Mouse (Mus musculus): ENCODE results near the gene Tiam1. TPM values are rescaled to one million over a fixed set of nuclear protein-coding genes. Genes with fewer than 3 reads are reported as not detected.

The Tiam1 gene
- polyA plus RNA-seq, 1 experiment from 2014 or later = 30.4 TPM

- WGBS = 84% methylated on average over 14 of the region's 14 CpGs
- ATAC-seq = no peak
- Histone ChIP-seq H3K4me2 (replicated peaks) (no peak overlapping the region), H3K4me3 (replicated peaks) (no peak overlapping the region), H3K36me3 (peaks cover 8% of the 10 kb centered on the region), H3K9me3 (no peaks in the 10 kb centered on the region), H3K27ac (no peak overlapping the region), H3K4me1 (replicated peaks) (no peaks in the 10 kb centered on the region; the same call in 1 of the 2 replicates), H3K9ac (replicated peaks) (no peak overlapping the region), H3K27me3 (no peaks in the 10 kb centered on the region)
Observed at GRCm38 (mm10) chr16:89882477-89883234, 260.9 kb downstream of the Tiam1 start.

DNA sequence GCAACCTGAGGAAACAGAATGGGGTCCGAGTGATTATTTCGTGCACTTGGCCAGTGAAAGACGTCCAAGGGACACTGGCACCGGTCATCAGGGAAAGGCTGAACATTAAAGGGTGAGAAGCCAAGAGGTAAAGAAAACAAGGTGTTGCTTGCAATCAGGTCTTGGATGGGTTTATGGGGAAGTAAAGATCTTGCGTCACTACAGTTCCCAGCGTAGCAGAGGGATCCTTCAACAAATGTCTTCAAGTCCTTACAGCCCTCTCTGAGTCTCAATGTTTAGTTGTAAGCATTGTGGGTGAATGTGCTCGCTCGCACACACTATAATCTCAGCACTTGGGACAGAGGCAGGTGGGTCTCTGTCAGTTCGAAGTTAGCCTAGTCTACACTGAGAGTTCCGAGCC is 266.4 kb downstream of the Tiam1 start:
- H3K27ac ChIP-seq = no peak overlapping the region
- H3K4me1 ChIP-seq (replicated peaks) = peaks cover 30% of the 10 kb centered on the region
- 96% methylated on average over 10 of the region's 10 CpGs for WGBS
- ATAC-seq = no peak
- peaks cover 4% of the 10 kb centered on the region; the same call in 1 of the 2 replicates for H3K27me3 ChIP-seq
- no peak overlapping the region for H3K4me2 ChIP-seq (replicated peaks)
- H3K36me3 ChIP-seq = peaks cover 9% of the 10 kb centered on the region
- H3K4me3 ChIP-seq (replicated peaks) = no peak overlapping the region
- H3K9ac ChIP-seq (replicated peaks) = no peak overlapping the region
- H3K9me3 ChIP-seq = no peaks in the 10 kb centered on the region

DNA sequence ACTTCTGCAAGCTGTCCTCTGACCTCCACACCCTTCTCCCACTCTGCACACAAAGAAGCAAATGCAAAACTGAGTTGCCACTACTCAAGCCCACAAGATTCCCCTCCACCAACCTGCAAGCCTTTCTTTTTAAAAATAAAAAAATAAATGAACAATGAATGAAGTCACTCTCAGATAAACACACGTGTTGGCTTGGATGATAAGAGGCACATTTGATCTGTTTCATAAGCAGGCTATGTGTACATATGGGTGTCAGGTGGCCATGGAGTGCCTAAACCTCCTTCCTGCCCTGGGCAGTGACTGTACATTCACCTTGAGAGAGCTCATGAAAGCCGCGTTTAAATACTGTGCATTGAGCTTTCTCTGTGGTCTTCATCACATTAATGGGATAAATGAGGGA is 267.5 kb downstream of the Tiam1 start:
- H3K27ac ChIP-seq = no peak overlapping the region
- H3K4me1 ChIP-seq (replicated peaks) = peaks cover 40% of the 10 kb centered on the region
- no peak overlapping the region for H3K9ac ChIP-seq (replicated peaks)
- no peak overlapping the region for H3K4me3 ChIP-seq (replicated peaks)
- peaks cover 9% of the 10 kb centered on the region for H3K36me3 ChIP-seq
- H3K4me2 ChIP-seq (replicated peaks) = no peak overlapping the region
- 95% methylated on average over 3 of the region's 3 CpGs for WGBS
- H3K9me3 ChIP-seq = no peaks in the 10 kb centered on the region
- ATAC-seq = no peak
- H3K27me3 ChIP-seq = peaks cover 5% of the 10 kb centered on the region; the same call in 1 of the 2 replicates

DNA sequence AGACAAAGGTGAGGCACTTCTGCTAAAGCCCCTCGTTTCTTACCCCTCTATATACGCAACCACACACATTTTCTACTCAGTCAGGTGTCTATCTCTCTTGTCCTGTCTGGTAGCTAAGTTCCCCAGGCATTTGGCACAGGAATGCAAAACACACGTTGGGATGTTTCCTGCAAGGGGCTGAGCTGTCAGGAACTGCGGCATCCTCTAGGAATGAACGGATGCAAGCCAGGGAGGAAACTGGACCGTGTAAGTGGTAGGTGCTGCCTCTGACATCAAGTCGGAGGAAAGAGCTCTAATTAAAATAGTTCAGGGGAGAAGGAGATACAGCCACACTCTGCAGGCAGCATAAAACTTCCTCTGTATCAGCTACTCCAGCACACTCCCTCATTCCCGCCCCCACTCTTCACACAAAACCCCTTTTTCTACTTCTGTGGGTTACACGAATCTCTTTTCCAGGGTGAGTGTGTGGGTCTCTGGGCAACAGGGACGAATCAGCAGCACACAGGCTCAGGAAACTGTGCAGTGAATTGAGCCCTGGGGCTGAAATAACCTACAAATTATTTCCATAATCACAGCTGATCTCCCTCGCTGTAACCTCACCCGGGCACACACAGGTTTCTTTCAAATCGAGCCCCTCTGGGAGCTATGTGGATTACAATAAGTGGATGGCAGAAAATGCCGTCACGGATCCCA is 269.4 kb downstream of the Tiam1 start:
- peaks cover 5% of the 10 kb centered on the region; the same call in 1 of the 2 replicates for H3K27me3 ChIP-seq
- no peak overlapping the region for H3K4me2 ChIP-seq (replicated peaks)
- peaks cover 12% of the 10 kb centered on the region for H3K36me3 ChIP-seq
- peak overlapping the region; percentile 67; the same call in 1 of the 2 replicates for H3K27ac ChIP-seq
- peak; percentile 75 for ATAC-seq
- peaks cover 43% of the 10 kb centered on the region for H3K4me1 ChIP-seq (replicated peaks)
- H3K4me3 ChIP-seq (replicated peaks) = no peak overlapping the region
- H3K9me3 ChIP-seq = no peaks in the 10 kb centered on the region
- H3K9ac ChIP-seq (replicated peaks) = no peak overlapping the region
- 36% methylated on average over 15 of the region's 15 CpGs for WGBS

- 88% methylated on average over 20 of the region's 20 CpGs for WGBS
- 0 out of 2 replicates have a peak overlapping the region, but pooled peaks have one; percentile 27 for H3K27ac ChIP-seq
Observed at GRCm38 (mm10) chr16:89872011-89872942, 271.3 kb downstream of the Tiam1 start.

GRCm38 (mm10) chr16:89871382-89871781 is 272.2 kb downstream of the Tiam1 start:
- ATAC-seq = no peak
- peaks cover 5% of the 10 kb centered on the region; the same call in 1 of the 2 replicates for H3K27me3 ChIP-seq
- 61% methylated on average over 13 of the region's 13 CpGs for WGBS
- peaks cover 43% of the 10 kb centered on the region for H3K4me1 ChIP-seq (replicated peaks)
- H3K36me3 ChIP-seq = peaks cover 20% of the 10 kb centered on the region
- no peak overlapping the region for H3K4me2 ChIP-seq (replicated peaks)
- no peak overlapping the region for H3K9ac ChIP-seq (replicated peaks)
- H3K27ac ChIP-seq = peak overlapping the region; percentile 27; the same call in 1 of the 2 replicates
- no peaks in the 10 kb centered on the region for H3K9me3 ChIP-seq
- no peak overlapping the region for H3K4me3 ChIP-seq (replicated peaks)

More at GRCm38 (mm10) chr16:89872011-89872942, 271.3 kb downstream of the Tiam1 start:
- Histone ChIP-seq H3K27me3 (peaks cover 5% of the 10 kb centered on the region; the same call in 1 of the 2 replicates), H3K4me2 (replicated peaks) (no peak overlapping the region), H3K36me3 (peaks cover 15% of the 10 kb centered on the region), H3K4me3 (replicated peaks) (no peak overlapping the region), H3K4me1 (replicated peaks) (peaks cover 43% of the 10 kb centered on the region), H3K9ac (replicated peaks) (no peak overlapping the region), H3K9me3 (no peaks in the 10 kb centered on the region)
- ATAC-seq = no peak

GRCm38 (mm10) chr16:89870059-89870458 is 273.5 kb downstream of the Tiam1 start:
- H3K27ac ChIP-seq = no peak overlapping the region
- H3K27me3 ChIP-seq = peaks cover 5% of the 10 kb centered on the region; the same call in 1 of the 2 replicates
- 94% methylated on average over 6 of the region's 6 CpGs for WGBS
- H3K4me3 ChIP-seq (replicated peaks) = no peak overlapping the region
- H3K4me1 ChIP-seq (replicated peaks) = peaks cover 42% of the 10 kb centered on the region
- no peak for ATAC-seq
- no peak overlapping the region for H3K9ac ChIP-seq (replicated peaks)
- H3K9me3 ChIP-seq = no peaks in the 10 kb centered on the region
- H3K36me3 ChIP-seq = peaks cover 17% of the 10 kb centered on the region
- no peak overlapping the region for H3K4me2 ChIP-seq (replicated peaks)

- H3K4me3 ChIP-seq (replicated peaks) = no peak overlapping the region
- no peak overlapping the region for H3K27ac ChIP-seq
- no peak for ATAC-seq
- peaks cover 21% of the 10 kb centered on the region for H3K36me3 ChIP-seq
- no peak overlapping the region for H3K9ac ChIP-seq (replicated peaks)
- peaks cover 5% of the 10 kb centered on the region; the same call in 1 of the 2 replicates for H3K27me3 ChIP-seq
- 94% methylated on average over 3 of the region's 3 CpGs for WGBS
- no peak overlapping the region for H3K4me2 ChIP-seq (replicated peaks)
- peaks cover 29% of the 10 kb centered on the region for H3K4me1 ChIP-seq (replicated peaks)
- no peaks in the 10 kb centered on the region for H3K9me3 ChIP-seq
Observed at GRCm38 (mm10) chr16:89868502-89868901, 275.1 kb downstream of the Tiam1 start.

DNA sequence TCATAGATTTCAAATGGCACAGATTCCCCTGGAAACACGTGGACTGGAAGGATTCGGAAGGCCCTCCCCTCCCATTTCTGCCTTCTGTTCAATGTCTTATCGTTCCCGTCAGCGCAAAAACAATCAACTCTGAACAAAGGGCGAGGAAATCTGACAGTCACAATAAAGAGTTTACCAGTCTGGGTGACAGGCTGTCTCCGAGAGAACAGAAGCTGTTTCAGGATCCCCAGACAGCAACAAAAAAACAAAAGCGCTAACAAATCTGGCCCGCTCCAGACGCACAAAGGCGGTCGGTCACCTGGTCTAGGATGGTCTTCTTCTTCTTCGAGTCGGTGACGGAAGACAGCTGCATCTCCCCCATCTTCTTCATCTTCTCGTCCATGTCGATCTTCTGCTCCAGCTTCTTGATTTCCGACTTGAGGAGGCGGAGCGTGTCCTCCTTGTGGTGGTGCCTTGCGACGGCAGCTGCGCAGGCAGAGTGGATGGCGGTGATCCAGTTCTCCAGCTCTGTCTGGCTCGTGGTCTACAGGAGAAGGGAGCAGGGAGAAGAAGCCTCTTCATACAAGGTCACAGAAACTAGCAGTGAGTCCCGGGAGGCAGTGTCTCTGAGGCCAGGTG is 276.2 kb downstream of the Tiam1 start:
- ATAC-seq = no peak
- Histone ChIP-seq H3K9me3 (no peaks in the 10 kb centered on the region), H3K4me1 (replicated peaks) (peaks cover 28% of the 10 kb centered on the region), H3K36me3 (peaks cover 21% of the 10 kb centered on the region), H3K9ac (replicated peaks) (no peak overlapping the region), H3K4me3 (replicated peaks) (no peak overlapping the region), H3K27ac (no peak overlapping the region), H3K27me3 (peaks cover 2% of the 10 kb centered on the region; the same call in 1 of the 2 replicates), H3K4me2 (replicated peaks) (no peak overlapping the region)
- 81% methylated on average over 26 of the region's 26 CpGs for WGBS

DNA sequence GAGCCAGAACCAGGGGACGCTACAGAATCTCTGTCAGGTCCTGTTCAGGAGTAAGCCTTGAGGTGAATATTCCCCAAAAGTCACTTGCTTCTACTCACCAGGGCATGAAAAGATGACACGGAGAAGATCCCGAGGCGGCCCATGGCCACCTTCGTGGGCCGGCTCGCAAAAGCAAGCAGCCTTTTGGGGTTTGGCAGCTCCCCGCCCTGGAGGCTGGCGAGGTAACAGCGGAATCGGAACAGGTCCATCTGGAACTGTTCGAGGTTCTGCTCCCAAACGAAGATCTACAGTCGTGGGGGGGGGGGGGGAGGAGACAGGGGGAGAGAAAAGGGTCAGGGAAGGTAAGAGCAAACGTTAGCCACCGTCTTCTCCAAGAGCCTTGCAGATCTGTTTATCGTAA is 278.4 kb downstream of the Tiam1 start:
- 89% methylated on average over 17 of the region's 17 CpGs for WGBS
- Histone ChIP-seq H3K27me3 (no peaks in the 10 kb centered on the region), H3K36me3 (peaks cover 21% of the 10 kb centered on the region), H3K4me3 (replicated peaks) (no peak overlapping the region), H3K27ac (no peak overlapping the region), H3K4me2 (replicated peaks) (no peak overlapping the region), H3K4me1 (replicated peaks) (peaks cover 25% of the 10 kb centered on the region), H3K9me3 (no peaks in the 10 kb centered on the region), H3K9ac (replicated peaks) (no peak overlapping the region)
- no peak for ATAC-seq

- H3K9me3 ChIP-seq = no peaks in the 10 kb centered on the region
Observed at GRCm38 (mm10) chr16:89864710-89865109, 278.9 kb downstream of the Tiam1 start.

More at GRCm38 (mm10) chr16:89864710-89865109, 278.9 kb downstream of the Tiam1 start:
- Histone ChIP-seq H3K27ac (no peak overlapping the region), H3K36me3 (peaks cover 23% of the 10 kb centered on the region), H3K9ac (replicated peaks) (no peak overlapping the region), H3K4me2 (replicated peaks) (no peak overlapping the region), H3K4me3 (replicated peaks) (no peak overlapping the region), H3K27me3 (no peaks in the 10 kb centered on the region), H3K4me1 (replicated peaks) (peaks cover 25% of the 10 kb centered on the region)
- no peak for ATAC-seq
- 78% methylated on average over 3 of the region's 3 CpGs for WGBS

Data from midbrain, embryonic 13.5 days (tissue).